Mouse (Mus musculus) limb, embryonic 14.5 days (tissue): ENCODE data around the gene 6430571L13Rik. TPM values are rescaled to one million over a fixed set of nuclear protein-coding genes. Genes with fewer than 3 reads are reported as not detected.

ENCODE experiments used
- ATAC-seq: fragments of 200-750 bp; cut with Nextera tagmentation; 2 replicates; pipeline ENCODE4 v1.8.0; 2017; ENCODE audit warnings: low read depth, moderate number of reproducible peaks, moderate TSS enrichment; ENCODE audit not compliant: low FRiP score
- DNase-seq: peaks from one replicate; pipeline ENCODE4 v3.0.0-alpha.2; 2015; ENCODE audit warnings: low spot score
- H3K27ac ChIP-seq: fragments of 300-500 bp; sonication (generic); replicated peaks from 2 replicates; pipeline ENCODE4 v1.5.1; 2014; ENCODE audit warnings: low read depth, mild to moderate bottlenecking, low read length, moderate library complexity, mixed read lengths
- H3K27me3 ChIP-seq: fragments of 300-500 bp; sonication (generic); 2 replicates; pipeline ENCODE4 v1.6.1; 2014; ENCODE audit warnings: low read length, mixed read lengths; ENCODE audit not compliant: control insufficient read depth, insufficient read depth
- H3K36me3 ChIP-seq: fragments of 300-500 bp; sonication (generic); 2 replicates; pipeline ENCODE4 v1.6.1; 2014; ENCODE audit warnings: mild to moderate bottlenecking, low read length, moderate library complexity, mixed read lengths; ENCODE audit not compliant: control insufficient read depth, insufficient read depth
- H3K4me1 ChIP-seq: fragments of 300-500 bp; sonication (generic); 2 replicates; pipeline ENCODE4 v1.6.1; 2014; ENCODE audit warnings: antibody characterized with exemption, low read length, mixed read lengths; ENCODE audit not compliant: control insufficient read depth, insufficient read depth
- H3K4me2 ChIP-seq: fragments of 300-500 bp; sonication (generic); replicated peaks from 2 replicates; pipeline ENCODE4 v1.6.1; 2014; ENCODE audit warnings: low read depth, mild to moderate bottlenecking, low read length, moderate library complexity; ENCODE audit not compliant: severe bottlenecking
- H3K4me3 ChIP-seq: fragments of 300-500 bp; sonication (generic); replicated peaks from 2 replicates; pipeline ENCODE4 v1.5.1; 2014; ENCODE audit warnings: low read length
- H3K9ac ChIP-seq: fragments of 300-500 bp; sonication (generic); 2 replicates; pipeline ENCODE4 v1.6.1; 2014; ENCODE audit warnings: mild to moderate bottlenecking, low read depth, low read length, moderate library complexity; ENCODE audit not compliant: severe bottlenecking
- H3K9me3 ChIP-seq: fragments of 300-500 bp; sonication (generic); 2 replicates; pipeline ENCODE4 v1.6.1; 2016; ENCODE audit warnings: low read length; ENCODE audit not compliant: control insufficient read depth
- POLR2A ChIP-seq: fragments of 200-500 bp; IDR thresholded peaks from 2 replicates; pipeline ENCODE4 v1.8.0; 2012; ENCODE audit warnings: inconsistent platforms, mild to moderate bottlenecking, moderate library complexity, borderline replicate concordance; ENCODE audit not compliant: insufficient read depth, insufficient read length; ENCODE audit errors: extremely low read depth
- WGBS: fragments of 180-500 bp; shearing (Covaris S2); extraction: QIAGEN DNeasy Blood & Tissue Kit; methylation state at CpG from one replicate; pipeline ENCODE4 v1.1.7; 2014; 5-methylcytosine and 5-hydroxymethylcytosine counted together
- polyA plus RNA-seq, 2 experiments: library from polyadenylated mRNA; depleted of rRNA in 1 of 2; stranded (reverse) in 1 of 2; unstranded in 1 of 2; fragments of >200 nt; fragmentation: Nextera tagmentation in 1 of 2; extraction: Ambion mirVana in 1 of 2; gene quantifications; 2 replicates each; pipeline versions ENCODE4 v1.2.1 to v1.2.3; 2012 to 2014

Gene 6430571L13Rik
- polyA plus RNA-seq, 2 experiments: 0.56 to 1.0 TPM

GRCm38 (mm10) chr9:107307099-107307872 is 33.1 kb upstream of the 6430571L13Rik start:
- ATAC-seq: no peak
- Histone ChIP-seq H3K36me3 (peaks cover 2% of the 10 kb centered on the region; the same call in 1 of the 2 replicates), H3K4me3 (no peak overlapping the region), H3K4me2 (no peak overlapping the region), H3K27me3 (no peaks in the 10 kb centered on the region), H3K9me3 (no peaks in the 10 kb centered on the region), H3K4me1 (no peaks in the 10 kb centered on the region), H3K9ac (peak overlapping the region; percentile 16; the same call in 1 of the 2 replicates), H3K27ac (no peak overlapping the region)
- no peak for TF ChIP-seq POLR2A
- DNase-seq: no peak
- WGBS: 87% methylated on average over 11 of the region's 11 CpGs

GRCm38 (mm10) chr9:107307886-107308285 is 32.5 kb upstream of the 6430571L13Rik start:
- 65% methylated on average over 12 of the region's 12 CpGs for WGBS
- TF ChIP-seq POLR2A: no peak
- Histone ChIP-seq H3K27me3 (no peaks in the 10 kb centered on the region), H3K4me3 (no peak overlapping the region), H3K9me3 (no peaks in the 10 kb centered on the region), H3K27ac (no peak overlapping the region), H3K9ac (peak overlapping the region; percentile 16; the same call in 1 of the 2 replicates), H3K4me1 (no peaks in the 10 kb centered on the region), H3K4me2 (no peak overlapping the region), H3K36me3 (no peaks in the 10 kb centered on the region)
- no peak for ATAC-seq
- no peak for DNase-seq

- H3K9me3 ChIP-seq: no peaks in the 10 kb centered on the region
- H3K27ac ChIP-seq: no peak overlapping the region
- no peaks in the 10 kb centered on the region for H3K4me1 ChIP-seq
- 89% methylated on average over 9 of the region's 9 CpGs for WGBS
- no peak overlapping the region for H3K4me3 ChIP-seq
- DNase-seq: no peak
- TF ChIP-seq POLR2A: no peak
- H3K36me3 ChIP-seq: no peaks in the 10 kb centered on the region
- no peak for ATAC-seq
- no peak overlapping the region for H3K4me2 ChIP-seq
- H3K9ac ChIP-seq: peak overlapping the region; percentile 16; the same call in 1 of the 2 replicates
- H3K27me3 ChIP-seq: no peaks in the 10 kb centered on the region
These were observed 31.9 kb upstream of the 6430571L13Rik start for GRCm38 (mm10) chr9:107308346-107309000.

- H3K4me1 ChIP-seq: no peaks in the 10 kb centered on the region
- H3K27ac ChIP-seq: no peak overlapping the region
- DNase-seq (no peak), ATAC-seq (no peak)
- no peak for TF ChIP-seq POLR2A
- H3K9ac ChIP-seq: no peak overlapping the region
- 65% methylated on average over 9 of the region's 9 CpGs for WGBS
- H3K36me3 ChIP-seq: no peaks in the 10 kb centered on the region
- no peak overlapping the region for H3K4me3 ChIP-seq
- no peaks in the 10 kb centered on the region for H3K27me3 ChIP-seq
- no peak overlapping the region for H3K4me2 ChIP-seq
- H3K9me3 ChIP-seq: no peaks in the 10 kb centered on the region
These were observed 31.2 kb upstream of the 6430571L13Rik start for GRCm38 (mm10) chr9:107309171-107309570.

- H3K4me3 ChIP-seq: no peak overlapping the region
- no peak for TF ChIP-seq POLR2A
- H3K9me3 ChIP-seq: no peaks in the 10 kb centered on the region
- 64% methylated on average over 5 of the region's 5 CpGs for WGBS
- H3K4me2 ChIP-seq: no peak overlapping the region
- H3K27me3 ChIP-seq: no peaks in the 10 kb centered on the region
- H3K4me1 ChIP-seq: no peaks in the 10 kb centered on the region
- DNase-seq: no peak
- ATAC-seq: no peak
- no peak overlapping the region for H3K9ac ChIP-seq
- H3K27ac ChIP-seq: no peak overlapping the region
- H3K36me3 ChIP-seq: no peaks in the 10 kb centered on the region
These were observed 30.8 kb upstream of the 6430571L13Rik start for GRCm38 (mm10) chr9:107309600-107309999.
